ENCODE assay signal across 8 mouse cellular contexts in genomic region chr2:29934906-29935599, GRCm38 (mm10). TPM values are rescaled to one million over a fixed set of nuclear protein-coding genes. Genes with fewer than 3 reads are reported as not detected.
DNase-seq lines count a peak whose midpoint lies in the region; ATAC-seq and TF ChIP-seq lines count a peak whose summit lies in the region.

Gle1 (plus strand) TSS chr2:29935426.

- peak; percentile 76; the same call in 1 of the 2 replicates for TF ChIP-seq POLR2A in bone marrow, adult 2 months (IDR thresholded peaks at IDR 0.05; ENCODE audit: borderline replicate concordance, control insufficient read depth, low read depth, low read length)
- peak; percentile 60; the same call in 1 of the 2 replicates for TF ChIP-seq POLR2A in limb, embryonic 14.5 days (IDR thresholded peaks at IDR 0.05; ENCODE audit: borderline replicate concordance, extremely low read depth, insufficient read depth, insufficient read length)

- no peaks in the 10 kb centered on the region; the same call in 1 of the 2 replicates for H3K4me1 ChIP-seq in bone marrow, adult 2 months (ENCODE audit: control insufficient read depth, insufficient read depth, low read length)
- H3K4me1 ChIP-seq in embryonic facial prominence, embryonic 15.5 days, result peaks cover 7% of the 10 kb centered on the region
- H3K4me1 ChIP-seq in limb, embryonic 14.5 days (ENCODE audit: control insufficient read depth, insufficient read depth, low read length), result peaks cover 5% of the 10 kb centered on the region; the same call in 1 of the 2 replicates
- no peaks in the 10 kb centered on the region for H3K4me1 ChIP-seq in midbrain, postnatal 0 days (ENCODE audit: insufficient read depth, low read length)

- H3K4me2 ChIP-seq in embryonic facial prominence, embryonic 15.5 days (replicated peaks), result peak within 1 kb of the TSS; percentile 65
- peak within 1 kb of the TSS; percentile 62 for H3K4me2 ChIP-seq in limb, embryonic 14.5 days (replicated peaks; ENCODE audit: low read depth, low read length, severe bottlenecking)
- peak within 1 kb of the TSS; percentile 63 for H3K4me2 ChIP-seq in midbrain, postnatal 0 days (ENCODE audit: low read depth, low read length, poor library complexity, severe bottlenecking)

- peak within 1 kb of the TSS; percentile 57 for H3K27ac ChIP-seq in bone marrow, adult 2 months (ENCODE audit: control insufficient read depth, insufficient read depth, low read depth, low read length, poor library complexity)
- peak within 1 kb of the TSS; percentile 85 for H3K27ac ChIP-seq in embryonic facial prominence, embryonic 15.5 days (replicated peaks)
- peak within 1 kb of the TSS; percentile 83 for H3K27ac ChIP-seq in limb, embryonic 14.5 days (replicated peaks; ENCODE audit: low read depth, low read length)
- peak within 1 kb of the TSS; percentile 85 for H3K27ac ChIP-seq in midbrain, postnatal 0 days (ENCODE audit: low read depth, low read length)

- peak within 1 kb of the TSS; percentile 50 for H3K9ac ChIP-seq in embryonic facial prominence, embryonic 15.5 days
- H3K9ac ChIP-seq in limb, embryonic 14.5 days (ENCODE audit: low read depth, low read length, severe bottlenecking), result peak within 1 kb of the TSS; percentile 60
- H3K9ac ChIP-seq in midbrain, postnatal 0 days (replicated peaks; ENCODE audit: low read length, poor library complexity, severe bottlenecking), result peak within 1 kb of the TSS; percentile 52

- peak; percentile 91 for ATAC-seq in embryonic facial prominence, embryonic 15.5 days (ENCODE audit: insufficient number of reproducible peaks, low FRiP score, low TSS enrichment, low read depth)
- peak; percentile 96 for ATAC-seq in limb, embryonic 14.5 days (ENCODE audit: low FRiP score, low read depth)
- ATAC-seq in midbrain, postnatal 0 days (ENCODE audit: low FRiP score), result peak; percentile 96

- peak; percentile 93 for DNase-seq in 416B (ENCODE audit: low read depth)
- peak; percentile 96 for DNase-seq in heart, adult 8-10 months (ENCODE audit: low spot score)
- peak; percentile 98 for DNase-seq in kidney, adult 9 months
- DNase-seq in limb, embryonic 14.5 days (ENCODE audit: low spot score), result peak; percentile 91
- peak; percentile 96 for DNase-seq in midbrain, postnatal 0 days (ENCODE audit: low spot score)
- DNase-seq in spleen, postnatal 14 days (ENCODE audit: low spot score in 2 of 2), result peak; percentile 95 to 98

- TF ChIP-seq CTCF in bone marrow, adult 2 months (IDR thresholded peaks at IDR 0.05; ENCODE audit: control insufficient read depth, insufficient read depth, low read length), result peak; percentile 66
- TF ChIP-seq CTCF in midbrain, postnatal 0 days (IDR thresholded peaks at IDR 0.05), result peak; percentile 83

- H3K4me3 ChIP-seq in bone marrow, adult 2 months (replicated peaks; ENCODE audit: control insufficient read depth, low read depth, low read length), result peak within 1 kb of the TSS; percentile 91
- H3K4me3 ChIP-seq in embryonic facial prominence, embryonic 15.5 days (replicated peaks), result peak within 1 kb of the TSS; percentile 100
- peak within 1 kb of the TSS; percentile 89 for H3K4me3 ChIP-seq in limb, embryonic 14.5 days (replicated peaks; ENCODE audit: low read length)
- peak within 1 kb of the TSS; percentile 86 for H3K4me3 ChIP-seq in midbrain, postnatal 0 days (ENCODE audit: low read depth, low read length)

- no peaks in the 10 kb centered on the region for H3K9me3 ChIP-seq in embryonic facial prominence, embryonic 15.5 days (replicated peaks)
- no peaks in the 10 kb centered on the region for H3K9me3 ChIP-seq in limb, embryonic 14.5 days (ENCODE audit: control insufficient read depth, low read length)
- H3K9me3 ChIP-seq in midbrain, postnatal 0 days (ENCODE audit: low read length), result no peaks in the 10 kb centered on the region

- H3K27me3 ChIP-seq in embryonic facial prominence, embryonic 15.5 days, result no peaks in the 10 kb centered on the region
- no peaks in the 10 kb centered on the region for H3K27me3 ChIP-seq in limb, embryonic 14.5 days (ENCODE audit: control insufficient read depth, insufficient read depth, low read length)
- no peaks in the 10 kb centered on the region for H3K27me3 ChIP-seq in midbrain, postnatal 0 days (ENCODE audit: insufficient read depth, low read length)

- WGBS in bone marrow, adult 2 months, result 3% methylated on average over 44 of the region's 44 CpGs
- 3% methylated on average over 44 of the region's 44 CpGs for WGBS in embryonic facial prominence, embryonic 15.5 days
- 4% methylated on average over 34 of the region's 44 CpGs for WGBS in limb, embryonic 14.5 days
- 3% methylated on average over 42 of the region's 44 CpGs for WGBS in midbrain, postnatal 0 days

- peaks cover 46% of the 10 kb centered on the region for H3K36me3 ChIP-seq in embryonic facial prominence, embryonic 15.5 days
- peaks cover 40% of the 10 kb centered on the region for H3K36me3 ChIP-seq in limb, embryonic 14.5 days (ENCODE audit: control insufficient read depth, insufficient read depth, low read length)
- peaks cover 27% of the 10 kb centered on the region for H3K36me3 ChIP-seq in midbrain, postnatal 0 days (ENCODE audit: insufficient read depth, low read length)

RNA-seq across cellular contexts. Expression of gene Gle1, which starts in this region (rescaled TPM):
- polyA plus RNA-seq in bone marrow, adult 2 months (2011; ENCODE audit: insufficient read depth, insufficient read length, low replicate concordance, missing spikeins), result 14.8 and 16.6 TPM in 2 replicates
- 59.5 and 63.5 TPM in 2 replicates for polyA plus RNA-seq in embryonic facial prominence, embryonic 15.5 days (2015; fragmentation: Nextera tagmentation; extraction: Ambion mirVana)
- 10 to 100 TPM; 21.4 to 26.2 (median 24.5) TPM for total RNA-seq in heart, adult 8-10 months (2022)
- 42.0 and 42.3 TPM in 2 replicates for polyA plus RNA-seq in limb, embryonic 14.5 days (2012; rRNA removed)
- polyA plus RNA-seq in limb, embryonic 14.5 days (2014; fragmentation: Nextera tagmentation; extraction: Ambion mirVana), result 49.7 and 54.5 TPM in 2 replicates
- 37.7 and 45.5 TPM in 2 replicates for total RNA-seq in midbrain, postnatal 0 days (2014; rRNA removed)
- polyA plus RNA-seq in midbrain, postnatal 0 days (2015; fragmentation: Nextera tagmentation; extraction: Ambion mirVana), result 55.0 and 56.0 TPM in 2 replicates

Comparison
In these comparisons a context has a peak if more than half of its experiments do, and no peak if none do; other contexts are left out.
1. Peak in every context shown above with its lines: DNase-seq, ATAC-seq, H3K4me3 ChIP-seq and H3K27ac ChIP-seq.